Mouse (Mus musculus) spleen, adult 12 weeks (tissue): ENCODE results near the gene Pdzk1.
A peak's percentile ranks its signal among the peaks of the same experiment; 100 is the strongest.

Experiments
- DNase-seq: peaks from one replicate; pipeline ENCODE4 v3.0.0; 2022; ENCODE audit warnings: low spot score

Pdzk1 gene

DNA sequence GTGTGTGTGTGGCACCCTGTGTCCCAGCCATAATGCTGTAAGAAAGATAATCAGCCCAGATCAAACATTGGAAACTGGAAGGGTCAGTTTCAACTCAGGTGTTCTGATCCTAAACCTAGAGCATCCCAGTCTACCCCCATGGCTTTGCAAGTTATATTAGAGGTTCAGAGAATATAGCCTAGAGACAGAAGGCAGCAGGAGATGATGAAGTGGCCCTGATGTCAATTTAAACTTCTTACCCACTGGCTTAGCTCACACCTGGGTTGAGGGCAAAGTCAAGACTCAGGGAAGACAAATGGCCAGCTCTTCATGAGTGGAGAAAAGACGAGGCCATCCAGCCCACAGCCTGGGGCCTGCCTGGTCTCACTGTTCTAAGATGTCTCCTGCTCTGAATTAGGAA lies at the start of gene Pdzk1, which contains the start of gene Cd160:
TSS of gene Pdzk1 (plus strand) at position 301 of the 400 bp plus-strand sequence.
TSS of gene Cd160 (minus strand) at position 368 of the 400 bp plus-strand sequence.
- DNase-seq: no peak

DNA sequence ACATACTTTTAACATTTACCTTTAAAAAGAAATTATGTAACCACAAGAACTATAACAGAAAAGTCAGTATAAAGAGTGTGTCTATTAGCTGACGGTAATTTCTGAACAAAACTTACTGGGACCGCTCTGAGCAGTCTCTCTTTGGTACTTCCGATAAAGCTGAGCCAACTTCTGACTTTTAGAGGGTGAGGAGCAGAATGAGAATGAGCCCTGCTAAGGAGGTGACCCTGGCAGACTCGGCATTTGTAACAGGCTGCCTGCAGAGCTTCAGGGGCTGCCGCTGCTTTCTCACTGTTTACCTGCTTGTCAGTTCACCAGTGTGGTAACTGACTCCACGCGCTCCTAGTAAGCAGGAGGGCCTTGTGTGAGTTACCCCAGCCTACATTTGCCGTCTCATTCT lies 46.8 kb upstream of the Pdzk1 start:
- no peak for DNase-seq

DNA sequence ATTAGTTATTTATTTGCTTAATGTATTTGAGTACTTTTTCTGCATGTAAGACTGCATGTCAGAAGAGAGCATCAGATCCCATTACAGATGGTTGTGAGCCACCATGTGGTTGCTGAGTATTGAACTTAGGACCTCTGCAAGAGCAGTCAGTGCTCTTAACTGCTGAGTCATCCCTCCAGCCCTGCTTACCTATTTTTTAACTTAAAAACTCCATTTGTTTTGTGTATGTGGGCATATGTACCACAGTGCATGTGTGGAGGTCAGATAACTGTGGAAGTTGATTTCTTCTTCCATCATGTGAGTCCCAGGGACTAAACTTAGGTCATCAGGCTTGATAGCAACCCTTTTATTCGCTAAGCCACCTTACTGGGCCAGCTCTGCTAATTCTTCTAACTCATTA lies 41.3 kb upstream of the Pdzk1 start:
- no peak for DNase-seq

DNA sequence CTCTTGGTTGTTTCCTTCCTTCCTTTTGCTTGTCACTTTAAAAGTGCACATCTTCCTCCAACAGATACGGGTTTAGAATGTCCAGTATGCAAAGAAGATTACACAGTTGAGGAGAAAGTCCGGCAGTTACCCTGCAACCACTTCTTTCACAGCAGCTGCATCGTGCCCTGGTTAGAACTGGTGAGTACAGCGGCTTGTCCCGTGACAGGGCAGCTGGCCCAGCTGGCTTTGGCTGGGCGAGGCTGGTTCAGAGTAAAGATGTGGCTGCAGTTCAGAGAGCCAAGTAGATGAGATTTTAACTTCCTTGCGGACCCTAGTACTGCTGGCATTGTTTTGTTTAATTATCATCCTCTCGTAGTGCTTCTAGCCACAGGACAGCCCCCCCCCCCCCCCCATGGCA lies 40.6 kb upstream of the Pdzk1 start:
- DNase-seq: no peak

DNA sequence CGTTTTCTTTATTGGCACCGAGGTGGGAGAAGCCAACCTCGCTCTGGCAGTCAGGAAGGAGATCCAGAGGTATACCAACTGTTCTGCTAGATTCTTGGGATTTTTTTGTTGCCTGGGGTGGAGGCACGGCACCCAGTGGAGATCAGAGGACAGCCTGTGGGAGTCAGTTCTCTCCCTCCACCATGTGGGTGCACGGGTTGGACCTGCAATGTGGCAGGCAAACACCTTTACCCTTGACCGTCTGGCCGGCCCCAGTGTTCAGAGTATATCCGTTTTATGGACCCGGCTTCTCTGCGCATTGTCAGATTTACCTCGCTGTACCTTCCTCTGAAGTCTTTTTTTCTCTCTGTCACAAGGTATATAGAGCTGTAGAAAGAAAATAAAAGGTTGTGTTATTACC lies 28.8 kb upstream of the Pdzk1 start:
- DNase-seq: no peak

DNA sequence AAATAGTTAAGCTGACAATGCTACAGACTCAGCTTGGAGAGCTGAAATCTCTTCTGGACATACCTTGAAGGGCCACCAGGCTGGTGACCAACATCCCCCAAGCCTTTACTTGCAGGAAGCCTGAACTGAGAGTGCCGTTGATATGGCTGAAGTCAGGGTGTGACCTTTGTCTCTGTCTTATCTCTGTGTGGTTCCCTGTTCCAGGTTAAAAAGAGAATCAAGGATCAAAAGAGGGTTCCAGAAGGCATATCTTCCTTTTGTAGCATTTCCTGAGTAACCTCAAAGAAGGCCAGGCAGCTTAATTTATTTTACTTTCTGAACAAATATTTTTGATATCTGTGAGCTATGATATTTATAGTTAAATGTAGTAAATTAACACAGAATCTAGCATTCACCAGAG lies 26.9 kb upstream of the Pdzk1 start:
- no peak for DNase-seq

DNA sequence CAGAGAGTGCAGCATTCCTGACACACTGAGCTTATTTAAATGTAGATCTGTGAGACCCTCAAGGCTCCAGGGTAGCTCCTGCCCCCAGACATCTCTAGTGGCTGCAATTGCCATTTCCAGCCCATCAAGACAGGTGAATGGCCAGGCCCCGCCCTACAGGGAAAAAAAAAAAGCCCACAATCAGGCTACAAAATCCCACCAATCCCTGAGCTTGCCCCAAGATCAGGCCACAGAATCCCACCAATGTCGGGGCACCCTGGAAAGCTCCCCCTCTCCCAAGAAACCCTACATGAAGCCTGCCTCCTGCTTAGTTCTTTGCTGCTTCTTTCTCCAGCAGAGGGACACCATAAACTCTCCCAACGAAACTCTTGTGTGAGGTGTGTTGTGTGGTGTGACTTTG lies 20.9 kb upstream of the Pdzk1 start:
- DNase-seq: no peak

DNA sequence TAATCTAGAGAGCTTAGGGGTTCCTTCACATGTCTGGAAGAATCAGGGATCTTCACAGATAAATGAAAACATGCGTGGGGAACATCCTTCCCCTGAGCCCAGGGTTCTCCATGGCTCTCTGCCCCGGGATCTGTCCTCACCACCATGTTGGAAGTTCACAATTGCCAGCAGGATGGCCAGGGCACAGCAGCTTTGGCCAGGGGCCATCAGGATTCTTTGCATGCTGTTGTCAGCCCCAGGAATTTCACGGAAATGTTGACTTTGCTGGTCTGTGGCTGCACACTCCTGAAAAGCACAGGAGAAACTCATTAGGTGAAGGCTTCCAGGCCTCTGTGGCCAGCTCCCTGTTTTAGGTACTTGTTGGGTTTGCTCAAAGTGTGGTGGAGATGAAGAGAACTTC lies 20.4 kb upstream of the Pdzk1 start:
- DNase-seq: no peak

DNA sequence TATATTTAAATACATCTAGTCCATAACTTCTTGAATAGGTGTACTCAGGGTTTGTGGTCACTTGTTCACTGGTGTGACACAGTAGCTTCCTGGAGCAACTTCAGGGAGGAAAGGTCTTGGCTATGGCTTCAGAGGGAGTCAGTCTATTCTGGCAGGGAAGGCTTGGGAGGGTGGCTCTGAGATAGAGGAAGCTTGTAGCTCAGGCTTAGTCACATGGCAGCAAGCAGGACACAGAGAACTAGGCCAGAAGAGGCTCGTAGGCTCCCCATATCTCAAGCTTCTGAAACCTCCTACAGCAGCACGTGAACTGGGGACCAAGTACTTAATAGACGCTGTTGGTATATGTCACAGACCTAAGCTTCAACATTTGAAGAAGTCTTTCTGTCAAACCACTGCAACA lies 17.9 kb upstream of the Pdzk1 start:
- DNase-seq: no peak

DNA sequence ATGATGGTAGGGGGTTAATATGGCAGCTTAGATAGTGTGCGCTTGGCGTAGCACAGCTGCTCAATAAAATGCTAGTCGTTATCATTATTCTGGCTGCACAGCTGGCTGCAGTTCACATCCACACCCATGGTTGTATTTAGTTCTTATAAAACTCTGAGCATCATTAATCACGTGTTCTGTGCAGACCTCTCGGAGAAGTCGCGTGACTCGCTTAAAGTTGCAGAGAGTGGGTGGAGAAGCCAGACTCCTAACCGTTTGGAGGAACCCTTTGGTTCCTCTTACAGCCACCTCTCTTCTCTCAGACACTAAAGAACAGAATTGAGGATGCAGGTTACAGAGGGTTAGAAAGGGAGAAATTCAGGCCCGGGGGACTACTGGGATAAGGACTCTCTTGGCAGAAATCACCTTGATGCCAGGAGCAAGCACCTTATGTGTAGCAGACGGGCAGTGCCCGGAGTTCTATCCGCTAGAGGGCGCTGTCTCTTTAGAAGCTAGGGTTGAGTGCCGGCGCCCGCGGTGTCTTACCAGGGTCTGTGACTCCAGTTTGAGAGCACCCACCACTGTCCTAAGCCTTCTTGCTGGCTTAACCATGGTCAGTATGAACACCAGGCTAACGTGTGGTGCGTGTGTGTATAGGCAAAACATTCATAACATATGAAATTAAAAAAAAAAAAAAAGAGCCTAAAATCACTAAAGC lies 16.5 kb upstream of the Pdzk1 start:
- DNase-seq: peak; percentile 64

DNA sequence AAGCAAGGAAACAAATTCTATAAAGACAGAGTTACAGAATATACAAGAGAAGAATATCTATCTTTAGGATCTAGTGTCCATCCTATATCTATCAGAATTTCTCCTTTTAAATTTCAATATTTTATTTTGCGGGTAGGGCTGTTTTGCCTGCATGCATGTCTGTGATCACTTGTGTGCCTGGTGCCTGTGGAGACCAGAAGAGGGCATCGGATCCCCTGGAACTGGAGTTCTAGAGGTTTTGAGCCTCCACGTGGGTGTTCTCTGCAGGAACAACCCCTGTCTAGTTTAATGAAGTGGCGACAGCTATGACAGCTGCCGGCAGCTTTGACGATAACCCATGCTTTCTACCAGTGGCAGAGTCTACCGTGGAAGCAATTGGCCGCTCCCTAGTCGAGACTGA lies 16.0 kb upstream of the Pdzk1 start:
- no peak for DNase-seq

DNA sequence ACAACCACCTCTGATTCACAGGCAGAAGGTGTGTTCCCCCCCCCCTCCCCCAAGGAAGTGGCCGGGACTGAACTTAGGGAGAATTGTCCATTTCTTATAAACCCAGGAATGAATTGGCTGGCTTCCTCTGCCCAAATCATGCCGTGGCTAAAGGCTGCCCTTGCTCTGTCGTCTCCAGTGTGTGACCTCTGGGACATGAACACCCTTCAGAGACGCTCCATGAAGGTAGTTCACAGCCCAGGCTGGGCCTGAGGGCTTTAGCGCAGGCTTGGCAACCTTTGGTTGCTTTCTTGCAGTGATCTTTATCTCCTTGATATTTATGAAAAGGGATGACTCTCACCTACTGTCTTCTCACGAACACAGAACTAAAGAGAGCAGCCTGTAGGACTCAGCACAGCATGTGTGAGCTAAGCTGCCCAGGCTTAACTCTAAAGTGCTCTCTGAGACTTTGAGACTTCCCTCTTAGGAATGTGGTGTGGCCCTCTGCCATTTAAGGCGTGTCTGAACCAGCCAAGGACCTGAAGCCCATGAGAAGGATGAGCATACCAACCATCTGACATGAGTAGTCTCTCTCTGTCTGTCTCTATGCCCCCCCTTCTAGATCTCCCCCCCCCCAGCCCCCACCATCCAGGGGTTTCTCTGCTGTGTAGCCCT lies 15.4 kb upstream of the Pdzk1 start:
- DNase-seq: no peak

DNA sequence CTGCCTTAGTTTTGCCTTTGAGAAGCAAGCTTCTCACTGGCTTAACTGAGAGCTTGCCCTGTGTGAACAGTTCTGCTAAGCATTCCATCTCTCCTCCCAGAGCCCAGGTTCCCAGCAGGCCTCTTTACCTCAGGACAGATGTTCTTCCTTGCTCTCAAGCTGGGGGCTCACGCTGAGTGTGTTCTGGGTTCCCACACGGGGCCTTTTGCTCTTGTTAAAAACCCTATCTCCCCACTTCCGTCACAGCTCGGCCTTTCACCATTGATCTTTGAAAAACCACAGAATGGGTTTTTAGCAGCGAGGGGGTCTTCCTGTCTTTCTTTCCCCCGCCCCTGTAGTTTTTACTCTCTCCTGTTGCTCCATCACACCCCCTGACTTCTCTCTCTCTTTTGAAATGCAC lies 14.7 kb upstream of the Pdzk1 start:
- DNase-seq: no peak

DNA sequence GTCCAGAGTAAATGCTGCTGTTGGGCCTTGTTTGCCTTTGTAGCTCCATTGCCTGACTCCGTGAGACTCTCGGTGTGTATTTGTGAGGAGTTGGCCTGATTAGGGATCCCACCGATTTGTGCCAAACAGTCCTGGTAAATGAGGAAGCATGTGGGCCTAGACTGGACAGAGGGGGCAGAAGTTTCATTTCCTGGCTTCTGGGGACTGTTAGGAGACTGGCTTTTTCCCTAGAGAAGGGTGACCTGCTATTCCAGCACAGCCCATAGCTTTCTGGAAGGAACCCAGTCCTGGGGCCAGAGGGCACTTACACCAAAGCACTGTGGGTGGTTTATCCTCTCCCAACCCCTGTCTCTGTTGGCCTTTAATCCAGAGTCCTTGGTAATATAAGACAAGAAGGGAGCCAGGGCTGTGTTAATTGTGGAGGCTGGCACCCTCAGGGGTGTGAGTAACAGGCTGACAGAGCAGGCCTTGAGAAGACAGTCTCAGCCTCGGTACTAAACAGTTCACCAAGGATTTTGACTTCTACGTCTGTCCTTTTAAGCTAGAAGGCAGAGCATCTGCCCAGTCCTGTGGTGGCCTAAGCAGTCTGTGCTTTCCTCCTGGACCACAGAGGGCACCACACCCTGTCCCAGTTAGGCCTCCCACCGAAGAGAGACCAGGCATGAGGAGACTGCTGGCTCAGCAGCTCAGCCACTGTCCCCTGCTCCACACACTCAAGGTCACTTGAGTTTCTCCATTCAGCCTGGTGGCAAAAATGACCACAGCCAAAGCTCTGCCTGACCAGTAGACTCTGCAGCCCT lies 8.8 kb upstream of the Pdzk1 start:
- DNase-seq: no peak

DNA sequence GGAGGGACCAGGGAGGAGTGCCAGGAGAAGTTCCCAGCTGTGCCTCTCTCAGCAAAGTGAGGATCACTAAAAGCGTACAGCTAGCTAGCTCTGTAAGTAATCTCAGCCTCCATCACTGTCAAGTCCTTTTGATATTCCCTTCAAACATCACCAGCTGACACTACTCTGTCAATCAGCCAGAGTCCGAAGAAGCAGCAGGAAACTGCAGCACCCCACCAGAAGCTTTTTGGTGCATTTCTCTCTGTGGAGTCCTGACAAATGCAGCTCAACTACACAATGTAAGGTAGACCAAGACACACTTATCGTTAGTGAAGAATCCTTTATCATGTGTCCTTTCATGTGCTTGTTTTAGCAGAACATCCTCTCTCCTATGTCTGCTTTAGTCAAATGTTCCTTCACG lies 7.5 kb upstream of the Pdzk1 start:
- DNase-seq: no peak

DNA sequence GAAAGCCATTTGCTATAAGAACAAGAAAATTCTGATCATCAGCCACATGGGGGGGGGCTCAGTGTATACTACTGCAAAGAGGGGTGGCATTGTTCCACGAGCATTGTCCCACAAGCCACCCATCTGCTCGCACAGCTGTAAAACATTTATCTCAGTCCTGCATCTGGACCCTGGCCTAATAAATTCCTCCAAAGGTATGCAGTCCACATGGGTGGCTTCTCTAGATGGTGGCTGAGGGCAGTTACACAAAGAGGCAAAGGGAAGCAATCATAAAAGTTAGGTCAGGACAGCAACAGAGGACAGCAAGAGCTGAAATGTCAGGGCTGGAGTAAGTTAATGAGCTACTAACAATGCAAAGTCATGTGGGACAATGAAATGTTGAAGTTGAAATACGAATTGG lies 5.4 kb upstream of the Pdzk1 start:
- no peak for DNase-seq

DNA sequence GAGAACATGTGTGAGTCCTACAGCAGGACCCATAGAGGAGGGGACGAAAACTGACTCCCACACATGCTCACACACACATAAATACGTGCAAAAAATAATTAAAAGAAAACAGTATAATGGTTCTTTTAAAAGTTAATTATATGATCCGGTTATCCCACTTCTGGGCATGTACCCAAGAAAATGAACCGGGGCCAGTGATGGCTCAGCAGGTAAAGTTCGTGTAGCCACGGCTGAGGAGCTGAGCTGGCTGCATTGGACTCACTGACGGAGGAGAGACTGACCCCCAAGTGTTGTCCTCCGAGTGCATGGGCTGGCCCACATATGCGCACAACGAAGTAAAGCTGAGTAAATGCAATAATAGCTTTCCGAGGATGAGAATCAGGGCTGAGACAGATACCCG lies 4.5 kb upstream of the Pdzk1 start:
- DNase-seq: no peak

DNA sequence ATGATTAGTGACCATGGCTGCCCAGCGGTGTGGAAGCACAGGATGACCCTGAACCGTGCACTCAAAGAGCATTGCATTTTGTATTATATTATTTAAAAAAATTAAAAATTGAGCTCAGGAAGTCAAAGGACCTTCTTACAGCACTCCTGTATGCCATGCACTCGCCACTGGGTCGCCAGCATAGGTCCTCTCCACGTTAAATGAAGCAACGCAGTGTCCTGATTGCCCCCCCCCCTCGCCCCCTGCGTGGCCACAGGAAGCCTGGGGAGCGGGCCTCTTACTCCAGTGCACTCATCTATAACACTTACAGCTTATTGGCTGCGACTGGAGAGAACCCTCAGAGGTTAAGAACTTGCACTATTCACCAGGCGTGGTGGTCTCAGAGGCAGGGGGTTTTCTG lies 3.8 kb upstream of the Pdzk1 start:
- no peak for DNase-seq

DNA sequence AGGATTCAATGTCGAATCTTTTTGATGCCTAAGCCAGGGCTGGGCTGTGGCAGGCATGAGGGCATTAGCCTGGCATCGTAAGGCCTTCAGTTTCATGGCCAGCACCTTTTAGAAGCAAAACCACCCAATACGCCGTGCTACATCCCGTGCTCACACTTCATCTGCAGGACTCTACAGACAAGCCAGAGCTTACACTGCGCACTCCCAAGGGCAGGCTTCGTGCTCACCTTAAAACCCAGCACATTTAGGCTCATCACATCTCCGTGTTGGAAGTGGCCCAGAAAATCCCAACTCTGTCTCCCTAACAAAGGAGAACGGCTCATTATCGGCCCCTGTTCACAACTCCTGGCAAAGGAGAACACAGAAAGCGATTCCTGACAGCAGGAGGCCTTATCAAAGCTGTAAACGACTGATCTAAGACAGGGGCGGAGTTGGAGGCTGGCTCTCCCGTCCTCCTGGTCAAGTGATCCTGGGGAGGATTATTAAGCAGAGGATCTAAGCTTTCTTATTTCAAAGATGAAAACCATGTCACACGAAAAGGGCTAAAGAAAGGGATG lies 698 bp upstream of the Pdzk1 start:
- DNase-seq: no peak

DNA sequence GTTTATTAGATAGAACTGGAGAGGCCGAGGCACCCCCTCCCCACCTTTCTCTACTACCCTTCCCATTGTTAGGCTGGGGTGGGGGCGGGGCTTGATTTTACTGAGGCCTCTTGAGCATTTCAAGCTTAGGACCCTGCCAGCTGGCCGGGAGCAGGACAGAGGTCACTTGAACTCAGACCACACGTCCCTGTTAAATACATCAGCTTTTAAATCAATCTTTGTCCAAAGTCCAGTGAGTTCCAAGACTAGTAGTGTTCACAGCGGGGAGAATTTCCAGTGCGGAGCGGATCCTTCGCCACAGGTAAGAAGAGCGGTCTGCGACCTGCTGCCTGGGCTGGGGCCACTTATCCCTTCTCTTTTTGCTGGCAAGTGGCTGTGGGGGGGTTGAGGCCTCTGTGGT lies 772 bp downstream of the Pdzk1 start:
- no peak for DNase-seq

DNA sequence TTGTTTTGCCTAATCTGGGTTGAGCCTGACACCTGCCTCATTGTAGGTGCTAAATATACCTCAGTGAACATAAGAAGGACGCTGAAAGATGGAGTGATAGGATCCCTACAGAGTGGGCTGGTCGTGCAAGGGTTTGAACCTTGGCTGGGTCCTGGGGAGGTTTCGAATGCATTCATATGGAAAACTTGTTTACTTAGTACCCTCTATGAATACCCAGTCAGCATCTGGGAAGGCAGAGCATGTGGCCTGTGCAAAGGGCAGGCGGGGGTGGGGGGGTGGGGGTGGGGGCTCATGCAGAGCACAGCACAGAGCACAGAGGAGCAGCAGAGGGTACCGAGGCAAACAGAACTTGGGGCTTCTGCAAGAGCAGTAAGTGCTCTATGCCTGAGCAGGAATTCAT lies 3.8 kb downstream of the Pdzk1 start:
- DNase-seq: no peak

DNA sequence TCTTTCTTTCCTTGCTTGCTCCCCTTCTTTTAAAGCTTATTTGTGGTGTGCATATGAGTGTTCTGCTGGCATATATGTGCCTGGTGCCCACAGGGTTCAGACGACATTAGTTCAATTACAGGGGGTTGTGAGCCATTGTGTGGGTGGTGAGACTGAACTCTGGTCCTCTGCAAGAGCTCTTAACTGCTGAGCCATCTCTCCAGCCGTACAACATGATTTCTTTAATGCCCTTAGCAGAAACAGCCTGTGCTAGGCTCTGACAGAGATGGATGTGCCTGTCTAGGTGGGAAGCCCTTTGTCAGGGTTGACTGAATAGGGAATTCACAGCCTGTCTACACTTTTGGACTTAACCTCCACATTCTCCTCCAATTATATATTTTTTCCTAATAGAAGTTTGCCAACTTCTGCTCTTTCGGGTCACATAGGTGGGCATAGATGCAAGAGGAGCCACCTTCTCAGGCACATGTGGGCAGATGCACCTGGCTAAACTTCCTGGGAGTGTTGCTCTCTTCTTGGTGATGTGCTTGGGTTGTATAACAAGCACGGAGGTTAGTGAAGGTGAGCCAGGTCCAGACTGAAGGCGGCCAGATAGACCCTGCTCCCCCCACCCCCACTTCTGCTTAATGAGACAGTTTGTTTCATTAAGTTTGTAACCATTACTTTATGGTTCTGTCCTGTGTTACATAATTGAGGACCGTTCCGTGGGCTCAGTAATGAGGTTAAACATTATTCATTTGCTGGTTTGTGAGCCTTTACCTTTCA lies 5.7 kb downstream of the Pdzk1 start:
- no peak for DNase-seq
